Mouse (Mus musculus) kidney, postnatal 4 days (tissue): Measurements from ENCODE around the gene Sae1.
A peak's percentile ranks its signal among the peaks of the same experiment; 100 is the strongest.
"Not testable (repeated sequence)": the region's sequence is repeated elsewhere in the genome, so short reads cannot be mapped to it uniquely, and the experiment has no call there.

Source experiments
- DNase-seq, 2 experiments: peaks; one replicate each; pipeline ENCODE4 v3.0.0; 2021; ENCODE audit warnings: mixed read lengths in 2 of 2

Sae1 gene

GRCm38 (mm10) chr7:16309318-16310019 lies 78.1 kb downstream of the Sae1 start:
- DNase-seq = peak; percentile 92 to 95

GRCm38 (mm10) chr7:16308555-16309317 lies 78.9 kb downstream of the Sae1 start:
- peak in 1 of 2 experiments; percentile 25 for DNase-seq

GRCm38 (mm10) chr7:16308093-16308492 lies 79.5 kb downstream of the Sae1 start, which contains the start of gene Bbc3:
Gene Bbc3 (plus strand): TSS chr7:16308393.
- DNase-seq = not testable (repeated sequence)

GRCm38 (mm10) chr7:16307141-16307540 lies 80.5 kb downstream of the Sae1 start:
- not testable (repeated sequence) for DNase-seq

GRCm38 (mm10) chr7:16299419-16300035 lies 88.1 kb downstream of the Sae1 start:
- peak; percentile 88 to 92 for DNase-seq

- DNase-seq = no peak
Measured at GRCm38 (mm10) chr7:16298927-16299326, 88.7 kb downstream of the Sae1 start.

GRCm38 (mm10) chr7:16297616-16298015 lies 90.0 kb downstream of the Sae1 start:
- DNase-seq = no peak

- peak; percentile 93 to 95 for DNase-seq
Measured at GRCm38 (mm10) chr7:16296766-16297390, 90.7 kb downstream of the Sae1 start.

GRCm38 (mm10) chr7:16296146-16296545 lies 91.5 kb downstream of the Sae1 start:
- DNase-seq = no peak

GRCm38 (mm10) chr7:16295321-16295900 lies 92.2 kb downstream of the Sae1 start:
- peak; percentile 75 to 85 for DNase-seq

GRCm38 (mm10) chr7:16294837-16295236 lies 92.8 kb downstream of the Sae1 start:
- peak; percentile 96 to 97 for DNase-seq

- peak; percentile 65 to 77 for DNase-seq
Measured at GRCm38 (mm10) chr7:16294346-16294745, 93.3 kb downstream of the Sae1 start.

- DNase-seq = no peak
Measured at GRCm38 (mm10) chr7:16287791-16288190, 99.8 kb downstream of the Sae1 start.

- DNase-seq = no peak
Measured at GRCm38 (mm10) chr7:16287016-16287415, 100.6 kb downstream of the Sae1 start.

- peak; percentile 100 for DNase-seq
Measured at GRCm38 (mm10) chr7:16286026-16286961, 101.3 kb downstream of the Sae1 start, which contains the start of gene Ccdc9. Gene Ccdc9 (minus strand): TSS chr7:16286795.

GRCm38 (mm10) chr7:16285450-16286025 lies 102.1 kb downstream of the Sae1 start:
- peak; percentile 88 to 91 for DNase-seq

- no peak for DNase-seq
Measured at GRCm38 (mm10) chr7:16284904-16285303, 102.7 kb downstream of the Sae1 start.

- no peak for DNase-seq
Measured at GRCm38 (mm10) chr7:16284001-16284400, 103.6 kb downstream of the Sae1 start.

GRCm38 (mm10) chr7:16282334-16282733 lies 105.3 kb downstream of the Sae1 start:
- DNase-seq = no peak

GRCm38 (mm10) chr7:16280721-16281120 lies 106.9 kb downstream of the Sae1 start:
- DNase-seq = no peak
